Mouse (Mus musculus) induced T-regulatory cell, adult 2 months (primary cell): Measurements from ENCODE around the gene Mrps36.

Experiments used
- DNase-seq: peaks from one replicate; pipeline ENCODE4 v3.0.0-alpha.2; 2012; ENCODE audit warnings: low read depth

Gene Mrps36

DNA sequence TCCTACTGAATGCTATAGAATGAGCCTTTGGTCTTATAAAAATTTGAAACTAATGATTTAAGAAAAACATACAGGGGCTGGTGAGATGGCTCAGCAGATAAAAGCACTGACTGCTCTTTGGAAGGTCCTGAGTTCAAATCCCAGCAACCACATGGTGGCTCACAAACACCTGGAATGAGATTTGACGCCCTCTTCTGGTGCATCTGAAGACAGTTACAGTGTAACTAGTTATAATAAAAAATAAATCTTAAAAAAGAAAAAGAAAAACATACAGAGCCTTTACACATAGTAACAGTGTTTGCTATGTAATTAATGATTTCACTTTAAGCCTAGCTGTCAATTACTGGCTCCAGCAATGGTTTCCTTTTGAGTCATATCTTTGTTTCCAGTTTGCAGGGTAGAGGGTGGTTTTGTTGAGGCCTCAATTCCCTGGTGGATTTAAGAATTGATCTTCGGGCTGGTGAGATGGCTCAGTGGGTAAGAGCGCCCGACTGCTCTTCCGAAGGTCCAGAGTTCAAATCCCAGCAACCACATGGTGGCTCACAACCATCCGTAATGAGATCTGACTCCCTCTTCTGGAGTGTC is 12.9 kb downstream of the Mrps36 start:
- DNase-seq: peak; percentile 42

DNA sequence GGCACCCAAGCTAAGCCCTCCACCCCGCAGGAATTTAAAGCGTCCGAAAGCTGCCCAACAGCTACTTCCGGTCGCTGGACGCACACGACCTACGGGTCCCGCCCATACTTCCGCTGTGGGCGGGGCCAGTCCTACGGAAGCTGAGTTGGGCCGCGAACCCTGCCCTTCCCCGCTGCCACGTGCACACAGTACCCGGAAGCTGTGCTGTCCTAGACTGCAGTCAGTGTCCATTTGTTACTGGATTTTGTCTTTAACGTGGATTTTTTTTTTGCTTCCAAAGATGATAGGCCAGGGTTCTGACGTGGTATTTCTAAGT is 13.6 kb downstream of the Mrps36 start, which contains the start of gene Cdk7:
Gene Cdk7 (minus strand): TSS at position 79 of the 316 bp plus-strand sequence.
- peak; percentile 96 for DNase-seq

DNA sequence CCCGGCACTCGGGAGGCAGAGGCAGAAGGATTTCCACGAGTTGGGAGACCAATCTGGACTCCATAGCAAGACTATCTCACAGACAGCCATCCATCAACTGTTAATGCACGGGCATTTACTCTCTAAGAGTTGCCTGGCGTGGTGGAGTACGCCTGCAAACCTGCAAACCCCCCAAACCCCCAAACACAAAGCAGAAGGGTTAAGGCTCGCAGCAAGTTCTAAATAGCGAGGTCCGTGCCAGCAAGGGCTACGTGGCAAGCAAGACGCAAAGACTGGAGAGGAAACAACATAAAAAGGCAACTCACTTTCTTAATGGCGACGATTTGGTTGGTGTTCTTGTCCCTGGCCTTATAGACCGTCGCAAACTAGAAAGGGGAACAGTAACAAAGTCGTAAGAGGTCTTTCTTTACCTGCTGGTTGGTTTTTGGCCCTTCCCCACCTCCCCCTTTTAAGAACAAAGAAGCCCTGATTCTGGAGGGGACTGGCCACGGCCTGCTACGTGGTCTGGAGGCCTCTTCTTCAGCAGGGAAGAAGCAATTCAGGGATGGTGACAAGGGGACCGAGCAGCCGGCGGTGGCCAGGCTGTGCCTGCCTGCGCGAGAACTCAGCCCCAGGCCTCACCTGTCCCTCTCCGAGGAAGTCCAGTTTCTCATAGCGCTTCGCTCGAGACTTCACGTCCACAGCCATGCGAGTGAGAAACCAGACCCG is 14.2 kb downstream of the Mrps36 start:
- no peak for DNase-seq

DNA sequence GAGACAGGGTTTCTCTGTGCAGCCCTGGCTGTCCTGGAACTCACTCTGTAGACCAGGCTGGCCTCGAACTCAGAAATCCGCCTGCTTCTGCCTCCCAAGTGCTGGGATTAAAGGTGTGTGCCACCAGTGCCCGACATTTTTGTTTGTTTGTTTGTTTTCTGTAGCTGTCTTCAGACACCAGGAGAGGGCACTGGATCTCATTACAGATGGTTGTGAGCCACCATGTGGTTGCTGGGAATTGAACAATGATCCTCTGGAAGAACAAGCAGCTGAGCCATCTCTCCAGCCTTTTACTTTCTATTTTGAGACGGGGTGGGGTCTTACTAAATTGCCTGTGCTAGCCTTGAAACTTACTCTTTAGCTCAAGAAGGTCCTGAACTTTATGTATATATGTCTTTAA is 15.9 kb downstream of the Mrps36 start:
- DNase-seq: peak; percentile 9

DNA sequence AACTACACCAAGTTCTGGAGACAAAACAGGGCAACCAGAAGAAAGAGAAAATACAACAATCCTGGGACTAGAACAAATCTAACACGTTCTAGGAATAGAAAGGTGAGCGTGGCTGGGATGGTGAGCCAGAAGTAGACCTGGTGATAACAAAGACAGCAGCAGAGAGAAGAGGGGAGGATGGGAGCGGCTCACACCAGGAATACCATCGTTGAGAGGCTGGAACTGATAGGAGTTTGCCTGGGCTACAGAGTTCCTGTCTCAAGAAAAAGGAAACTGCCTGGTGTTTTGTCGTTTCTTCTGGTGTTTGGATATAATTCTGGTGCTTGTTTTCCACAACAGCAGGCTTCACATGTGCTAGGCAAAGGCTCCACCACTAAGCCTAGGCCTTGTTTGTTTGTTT is 16.4 kb downstream of the Mrps36 start:
- DNase-seq: no peak

DNA sequence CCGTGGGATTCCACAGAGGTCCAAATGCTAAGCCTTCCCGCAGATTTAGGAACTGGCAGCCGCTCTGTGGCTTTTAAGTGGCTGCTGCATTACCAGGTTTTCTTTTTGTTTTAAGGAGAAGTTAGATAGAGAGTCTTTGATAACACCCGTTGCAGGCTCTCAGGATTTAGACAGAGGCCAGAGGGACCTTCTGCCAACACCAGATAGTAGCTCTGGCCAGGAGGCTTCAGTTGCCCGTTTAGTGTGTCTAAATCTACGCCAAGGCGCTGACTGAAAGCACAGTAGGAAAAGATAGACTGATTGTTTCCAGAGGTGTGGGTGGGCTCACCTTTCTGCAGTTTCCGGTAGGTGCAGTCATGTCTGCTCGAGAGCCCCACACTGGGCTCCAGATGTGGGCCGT is 19.3 kb downstream of the Mrps36 start:
- no peak for DNase-seq

DNA sequence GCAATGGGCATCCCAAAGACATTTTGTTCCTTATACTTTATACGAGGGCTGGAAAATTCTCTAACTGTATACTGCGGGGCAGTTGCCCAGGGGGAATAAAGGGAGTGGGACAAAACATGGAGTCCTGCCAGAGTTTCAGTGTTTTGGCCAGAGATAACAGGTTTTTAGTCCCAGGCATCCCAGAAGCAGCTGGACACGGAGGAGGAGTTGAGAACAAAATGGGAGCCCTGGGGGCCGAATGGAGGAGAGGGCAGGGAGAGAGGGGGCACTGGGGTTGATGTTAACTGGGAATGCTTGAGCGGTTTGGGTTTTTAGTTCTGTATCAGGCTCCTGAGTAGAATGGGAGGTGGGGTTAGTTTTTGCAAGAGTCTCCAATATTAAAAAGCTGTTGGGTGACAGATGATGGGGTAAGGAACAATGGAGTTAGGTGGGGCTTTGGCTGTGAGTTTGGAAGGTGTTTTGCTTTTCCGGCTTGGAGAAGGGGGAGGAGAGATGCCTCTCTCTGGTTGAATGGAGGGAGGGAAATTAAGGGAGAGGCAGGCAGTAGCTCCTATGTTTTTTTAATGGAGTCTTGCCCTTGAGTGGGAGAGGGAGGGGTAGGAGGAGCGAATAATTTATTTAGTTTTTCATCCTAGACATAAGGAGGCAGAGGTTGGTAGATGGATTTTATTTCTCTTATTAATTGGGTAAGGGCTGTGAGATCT is 20.3 kb downstream of the Mrps36 start:
- no peak for DNase-seq

DNA sequence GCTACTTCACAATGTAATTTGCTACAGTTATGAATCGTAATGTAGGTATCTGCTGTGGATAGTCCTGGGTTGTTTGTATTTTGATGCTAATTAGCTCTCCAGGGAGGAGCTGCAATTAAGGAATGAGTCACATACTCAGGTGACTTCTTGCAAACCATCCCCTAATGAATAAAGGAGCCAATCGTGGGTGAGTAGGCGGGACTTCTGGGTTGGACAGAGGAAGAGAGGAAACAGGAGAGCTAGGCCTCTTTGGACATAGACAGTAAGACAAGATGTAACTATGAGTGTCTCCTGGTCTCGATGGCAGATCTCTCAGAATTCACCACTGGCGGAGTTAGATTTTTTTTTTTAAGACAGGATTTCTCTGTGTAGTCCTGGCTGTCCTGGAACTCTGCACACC is 22.8 kb downstream of the Mrps36 start:
- no peak for DNase-seq

DNA sequence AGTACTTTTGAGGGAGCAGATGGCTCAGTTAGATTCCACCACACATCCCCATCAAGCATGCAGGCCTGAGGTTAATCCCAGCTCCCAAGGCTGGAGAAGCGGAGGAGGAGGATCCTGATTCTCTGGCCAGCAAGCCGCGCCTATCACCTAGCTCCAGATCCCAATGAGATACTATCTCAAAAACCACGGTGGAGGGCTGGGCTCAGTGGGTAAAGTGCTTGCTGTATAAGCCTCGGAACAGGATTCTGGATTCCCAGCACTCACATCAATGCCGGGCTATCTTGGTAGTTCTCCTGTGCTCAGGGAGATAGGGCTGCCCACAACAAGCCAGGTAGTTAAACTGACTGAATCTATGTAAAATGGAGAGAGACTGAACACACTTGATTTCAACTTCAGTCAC is 29.0 kb downstream of the Mrps36 start:
- DNase-seq: no peak

DNA sequence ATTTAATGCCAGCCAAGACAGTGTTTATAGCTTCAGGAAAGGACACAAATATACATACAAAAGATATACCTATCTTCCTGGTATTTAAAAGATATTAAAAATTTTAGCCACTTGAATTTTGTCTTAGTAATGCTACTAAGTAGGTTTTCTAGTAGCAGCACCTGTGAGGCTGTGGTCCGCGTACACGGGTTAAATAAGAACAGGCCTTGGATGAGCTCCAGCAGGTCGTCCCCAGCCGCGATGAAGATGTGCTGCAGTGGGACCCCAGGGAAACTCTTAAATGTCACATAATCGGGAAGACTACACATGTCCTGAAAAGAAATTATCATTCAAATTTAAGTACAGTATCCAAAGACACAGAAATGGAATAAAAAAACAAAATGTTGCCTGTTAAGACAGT is 38.3 kb downstream of the Mrps36 start:
- no peak for DNase-seq

DNA sequence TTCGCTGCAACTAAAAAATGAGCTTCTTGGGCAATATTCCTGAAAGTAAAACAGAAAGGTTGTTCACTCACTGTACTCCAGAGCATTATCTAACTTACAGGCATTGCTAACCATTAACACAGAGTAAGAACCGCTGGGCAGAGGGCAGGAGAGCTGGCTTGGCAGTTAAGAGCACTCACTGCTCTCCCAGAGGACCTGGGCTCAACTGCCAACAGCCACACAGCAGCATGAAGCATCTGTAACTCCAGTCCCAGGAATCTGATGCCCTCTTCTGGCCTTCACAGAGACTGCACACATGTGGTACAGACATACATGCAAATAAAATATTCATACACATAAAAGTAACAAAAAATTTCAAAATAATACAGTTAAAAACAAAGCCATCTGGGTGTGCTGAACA is 41.0 kb downstream of the Mrps36 start:
- no peak for DNase-seq

DNA sequence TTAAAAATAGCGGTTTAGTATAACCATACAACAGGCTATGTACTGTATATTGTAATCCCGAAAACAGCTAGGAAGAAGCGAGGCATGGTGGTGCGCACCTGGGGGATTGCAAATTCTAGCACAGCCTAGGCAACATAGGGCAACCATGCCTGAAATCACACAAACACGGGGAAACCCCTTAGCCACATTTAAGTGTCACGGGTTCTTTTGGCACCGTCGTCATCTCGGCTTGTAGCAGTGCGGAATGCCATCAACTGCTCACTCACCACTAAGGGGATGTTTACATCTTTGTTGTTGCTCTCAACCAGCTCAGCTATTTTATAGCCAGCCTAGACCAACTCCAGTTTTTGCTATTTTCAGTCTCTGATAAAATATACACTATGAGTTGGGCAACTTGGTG is 45.6 kb downstream of the Mrps36 start:
- no peak for DNase-seq

DNA sequence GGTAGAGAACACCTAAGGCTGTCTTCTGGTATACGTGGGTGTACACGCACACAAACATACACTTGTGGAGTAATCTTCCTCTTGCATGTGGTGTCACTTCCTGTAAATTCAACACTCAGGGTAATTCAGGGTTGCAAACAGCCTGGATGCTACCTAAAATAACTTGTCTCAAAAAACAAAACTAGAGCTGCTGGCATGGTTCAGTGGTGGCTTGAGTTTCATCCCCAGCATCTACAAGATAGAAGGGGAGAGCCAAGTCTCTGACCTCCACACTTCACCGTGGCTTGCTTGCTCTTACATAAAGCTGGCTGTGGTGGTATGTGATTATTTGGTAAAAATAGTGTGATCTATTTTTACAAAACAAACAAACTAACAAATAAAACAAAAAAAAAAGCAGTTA is 46.9 kb downstream of the Mrps36 start:
- DNase-seq: no peak

DNA sequence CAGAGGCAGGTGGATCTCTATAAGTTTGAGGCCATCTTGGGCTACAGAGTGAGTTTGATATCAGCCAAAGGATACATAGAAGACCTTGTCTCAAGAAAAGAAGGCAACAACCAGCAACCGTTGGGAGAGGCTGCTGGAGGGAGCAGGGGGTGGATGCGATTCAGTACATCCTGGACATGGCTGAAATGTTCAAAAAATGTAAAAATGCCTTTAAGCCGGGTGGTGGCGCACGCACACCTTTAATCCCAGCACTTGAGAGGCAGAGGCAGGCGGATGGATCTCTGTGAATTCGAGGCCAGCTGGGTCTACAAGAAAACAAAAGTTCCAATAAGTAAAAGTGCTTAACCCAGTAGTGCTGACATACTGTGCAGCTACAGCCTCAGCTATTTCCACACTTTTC is 56.9 kb downstream of the Mrps36 start:
- no peak for DNase-seq
